Mouse (Mus musculus): ENCODE results near the gene Ugt1a9.

Gene Ugt1a9

GRCm38 (mm10) chr1:88237311-88237710 is 166.7 kb downstream of the Ugt1a9 start:
- DNase-seq = no peak

- DNase-seq = no peak
Observed at GRCm38 (mm10) chr1:88238771-88239170, 168.2 kb downstream of the Ugt1a9 start.

DNA sequence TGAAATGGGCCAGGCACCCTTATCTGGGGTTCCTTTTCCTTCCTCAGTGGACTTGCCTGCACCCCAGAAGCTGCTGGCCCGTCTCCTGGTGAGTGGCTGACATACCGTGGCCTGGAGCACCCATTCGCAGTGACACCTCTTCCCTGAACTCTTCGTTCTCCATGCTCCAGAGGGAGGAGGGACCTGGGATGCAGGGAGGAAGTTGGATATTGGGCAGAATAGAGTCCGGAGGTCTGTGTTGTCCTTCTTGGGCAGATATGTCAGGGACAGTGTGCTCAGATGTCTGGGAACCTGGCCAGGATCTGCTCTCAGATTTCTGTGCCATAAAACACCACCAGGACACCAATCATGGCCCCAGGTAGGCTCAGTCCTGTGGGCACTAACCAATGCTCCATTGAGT is 169.5 kb downstream of the Ugt1a9 start:
- DNase-seq = no peak

GRCm38 (mm10) chr1:88240579-88240978 is 170.0 kb downstream of the Ugt1a9 start:
- no peak for DNase-seq

- DNase-seq = no peak
Observed at GRCm38 (mm10) chr1:88243861-88244260, 173.3 kb downstream of the Ugt1a9 start.

DNA sequence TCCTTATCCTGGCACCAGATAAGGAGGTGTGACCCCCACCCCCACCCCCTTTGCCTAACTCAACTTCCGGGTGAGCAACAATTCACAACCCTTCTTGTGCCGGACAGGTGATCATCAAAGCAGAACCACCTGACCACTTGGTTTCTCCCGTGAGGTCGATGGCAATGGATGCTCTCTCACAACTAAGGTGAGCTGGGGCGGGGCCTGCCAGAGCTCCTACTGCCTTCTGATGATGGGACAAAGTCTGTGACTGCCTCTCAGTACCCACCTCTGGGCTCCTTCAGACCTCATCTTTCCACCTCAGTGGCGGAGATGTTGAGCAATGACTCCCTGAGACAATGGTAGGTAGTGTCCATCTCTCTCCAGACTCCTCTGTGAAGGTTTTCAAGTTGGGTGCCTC is 175.3 kb downstream of the Ugt1a9 start:
- DNase-seq = no peak

GRCm38 (mm10) chr1:88246386-88246785 is 175.8 kb downstream of the Ugt1a9 start:
- no peak for DNase-seq

DNA sequence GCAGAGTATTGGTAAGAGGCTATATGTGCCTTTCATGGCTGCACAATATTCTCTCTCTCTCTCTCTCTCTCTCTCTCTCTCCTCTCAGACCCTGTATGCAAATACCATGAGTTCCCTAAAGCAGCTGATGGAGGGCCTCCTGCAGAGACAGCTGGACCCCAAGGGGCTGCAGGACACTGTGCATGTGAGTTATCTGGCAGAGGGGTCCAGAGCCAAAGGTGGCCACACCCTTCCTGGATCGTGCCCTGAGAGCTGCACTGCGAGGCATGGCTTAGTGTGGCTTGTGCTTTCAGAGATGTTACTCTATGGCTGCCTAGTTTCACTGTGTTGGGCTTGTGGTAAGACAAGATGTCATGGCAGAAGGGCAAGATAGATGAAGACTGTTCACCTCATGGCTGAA is 177.1 kb downstream of the Ugt1a9 start:
- no peak for DNase-seq

- no peak for DNase-seq
Observed at GRCm38 (mm10) chr1:88248658-88249057, 178.1 kb downstream of the Ugt1a9 start.

- no peak for DNase-seq
Observed at GRCm38 (mm10) chr1:88249596-88249995, 179.0 kb downstream of the Ugt1a9 start.

- DNase-seq = no peak
Observed at GRCm38 (mm10) chr1:88250023-88250422, 179.4 kb downstream of the Ugt1a9 start.

DNA sequence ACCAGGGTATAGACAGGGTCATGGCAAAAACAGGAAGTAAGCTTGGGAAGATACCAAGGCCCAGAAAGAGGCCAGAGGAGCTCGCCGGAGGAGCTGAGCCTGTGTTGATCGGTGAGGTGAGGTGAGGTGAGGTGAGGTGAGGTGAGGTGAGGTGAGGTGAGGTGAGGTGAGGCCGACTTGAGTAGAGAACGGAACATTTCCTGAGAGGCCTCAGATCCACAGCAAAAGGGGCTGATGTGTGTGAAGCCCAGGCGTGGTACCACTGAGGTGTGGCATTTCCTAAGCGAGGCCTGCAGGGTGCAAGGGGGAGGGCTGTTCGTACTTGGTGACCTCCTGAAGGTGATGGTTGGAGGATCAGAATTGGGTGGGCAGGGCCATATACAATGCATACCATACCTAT is 182.5 kb downstream of the Ugt1a9 start:
- no peak for DNase-seq

DNA sequence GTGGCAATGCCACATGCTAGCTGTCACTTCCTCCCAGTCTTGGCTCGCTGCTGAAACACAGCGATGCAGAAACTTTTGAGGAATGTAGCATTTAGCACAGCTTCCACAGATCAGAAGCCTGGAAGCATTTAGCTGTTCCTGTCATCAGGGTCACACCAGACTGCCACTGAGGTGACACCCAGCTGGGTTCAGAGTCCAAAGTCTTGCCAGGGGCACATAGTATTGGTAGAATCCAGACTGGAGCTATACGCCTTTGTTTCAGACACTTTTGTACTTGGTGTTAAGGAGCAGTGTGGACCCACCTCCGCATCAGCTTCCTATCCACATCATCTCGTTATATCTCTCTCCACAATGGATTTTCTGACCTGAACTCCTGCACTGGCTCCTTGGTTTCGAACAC is 182.9 kb downstream of the Ugt1a9 start:
- no peak for DNase-seq

- no peak for DNase-seq
Observed at GRCm38 (mm10) chr1:88254793-88255465, 184.3 kb downstream of the Ugt1a9 start.

GRCm38 (mm10) chr1:88255466-88255857 is 184.9 kb downstream of the Ugt1a9 start:
- DNase-seq = no peak

GRCm38 (mm10) chr1:88255989-88256754 is 185.6 kb downstream of the Ugt1a9 start:
- DNase-seq = peak in 1 of 2 experiments; percentile 51

DNA sequence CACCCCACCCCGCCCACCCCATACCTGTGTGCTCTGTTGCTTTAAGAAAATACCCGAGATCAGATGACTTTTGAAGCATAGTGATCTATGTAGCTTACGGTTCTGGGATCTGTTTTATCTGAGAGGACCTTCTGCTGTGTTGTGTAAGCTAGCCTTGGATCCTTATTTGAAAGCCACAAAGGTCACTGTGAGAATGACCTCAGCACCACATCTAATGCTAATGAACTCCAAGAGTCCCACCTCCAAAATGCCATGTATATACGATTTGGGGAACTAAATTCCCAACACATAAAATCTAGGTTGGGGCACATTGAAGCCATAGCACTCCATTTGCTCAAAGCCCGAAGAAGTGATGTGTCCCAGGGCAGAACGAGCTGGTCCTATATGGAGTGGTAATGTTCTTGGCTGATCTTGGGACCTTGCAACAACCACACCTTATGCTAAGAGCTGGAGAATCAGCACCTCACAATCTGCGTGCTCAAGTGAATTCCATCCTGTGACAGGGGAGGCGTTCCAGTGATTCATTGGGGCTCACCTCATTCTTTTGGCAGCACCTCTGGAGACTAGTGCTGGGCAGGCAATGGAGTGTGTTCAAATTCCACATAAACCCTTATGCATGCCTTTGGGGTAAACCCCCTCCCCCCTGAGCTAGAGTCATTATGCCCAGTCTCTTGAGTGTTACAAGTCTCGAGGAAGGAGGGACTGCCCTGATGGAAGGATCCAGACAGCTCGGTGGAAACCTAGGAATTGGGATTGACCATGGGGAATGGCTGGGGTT is 186.5 kb downstream of the Ugt1a9 start:
- DNase-seq = no peak

DNA sequence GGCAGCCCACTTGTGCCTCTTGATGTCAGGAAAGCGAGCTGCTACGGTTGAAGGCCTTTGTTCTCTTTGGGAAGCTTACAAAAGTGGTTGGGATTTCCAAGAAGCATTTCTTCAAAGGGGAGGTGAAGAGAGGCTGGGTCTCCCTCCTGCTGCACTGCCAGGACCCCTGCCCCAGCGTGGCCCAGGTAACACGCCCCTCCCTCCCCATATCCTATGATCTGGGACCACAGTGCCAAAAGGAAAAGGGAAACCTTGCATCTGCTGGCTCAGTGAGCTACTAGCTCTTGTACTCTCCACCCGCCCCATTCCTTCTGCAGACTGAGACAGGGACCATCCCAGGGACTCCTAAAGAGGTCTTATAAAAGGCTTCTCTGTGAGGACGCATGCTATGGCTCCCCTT is 187.1 kb downstream of the Ugt1a9 start:
- no peak for DNase-seq

- no peak for DNase-seq
Observed at GRCm38 (mm10) chr1:88258361-88258760, 187.8 kb downstream of the Ugt1a9 start.

DNA sequence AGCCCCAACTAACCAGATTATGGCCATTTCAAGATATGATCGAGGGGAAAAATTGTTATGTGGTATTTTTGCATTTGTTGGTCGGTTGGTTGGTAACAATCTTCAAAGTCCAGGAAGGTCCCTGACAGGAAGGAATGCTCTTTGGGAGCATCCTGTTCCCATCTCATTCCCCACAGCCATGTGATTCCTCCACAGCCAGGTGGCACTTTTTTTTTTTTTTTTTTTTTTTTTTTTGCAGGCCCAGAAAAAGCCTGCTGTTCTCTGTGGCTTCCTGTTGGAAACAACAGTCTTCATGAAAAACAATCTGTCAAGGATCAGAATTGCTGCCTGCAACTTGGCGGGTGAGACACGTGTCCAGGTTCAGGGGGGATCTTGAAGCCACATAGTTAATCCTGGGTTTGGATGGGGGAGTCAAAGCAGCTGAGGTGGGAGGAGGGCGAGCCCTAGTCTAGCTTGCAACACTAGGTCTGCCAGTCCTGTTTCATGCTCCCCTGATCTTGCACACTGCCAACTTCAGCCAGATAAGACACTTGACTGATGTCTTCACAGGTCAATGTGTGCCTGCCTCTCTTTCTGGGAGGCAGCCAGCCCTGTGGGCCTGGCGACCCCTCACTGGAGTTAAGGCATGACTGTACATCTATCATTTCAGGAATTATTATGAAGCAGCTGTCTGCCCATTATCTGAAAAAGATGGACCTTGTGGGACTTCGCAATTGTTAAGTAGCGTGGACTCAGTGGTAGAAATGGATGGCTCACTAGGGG is 188.5 kb downstream of the Ugt1a9 start:
- no peak for DNase-seq

DNA sequence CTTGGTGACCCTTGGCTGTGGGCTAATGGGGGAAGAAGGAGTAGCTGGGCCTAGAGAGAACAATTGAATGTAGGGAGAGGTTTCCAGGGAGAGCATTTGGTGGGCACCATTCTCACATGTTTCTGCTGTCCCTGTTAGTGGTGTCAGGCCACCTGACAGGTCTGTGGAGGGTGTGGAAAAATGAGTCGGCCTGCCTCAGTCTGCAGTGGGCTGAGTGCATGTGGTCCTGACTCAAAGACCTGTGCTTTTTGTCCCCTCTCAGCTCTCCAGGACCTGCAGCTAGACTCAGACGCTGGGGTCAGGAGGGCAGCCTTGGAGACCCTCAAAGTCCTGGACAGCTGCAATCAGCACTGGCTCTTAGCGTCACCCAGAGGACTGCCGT is 189.0 kb downstream of the Ugt1a9 start:
- DNase-seq = no peak

DNA sequence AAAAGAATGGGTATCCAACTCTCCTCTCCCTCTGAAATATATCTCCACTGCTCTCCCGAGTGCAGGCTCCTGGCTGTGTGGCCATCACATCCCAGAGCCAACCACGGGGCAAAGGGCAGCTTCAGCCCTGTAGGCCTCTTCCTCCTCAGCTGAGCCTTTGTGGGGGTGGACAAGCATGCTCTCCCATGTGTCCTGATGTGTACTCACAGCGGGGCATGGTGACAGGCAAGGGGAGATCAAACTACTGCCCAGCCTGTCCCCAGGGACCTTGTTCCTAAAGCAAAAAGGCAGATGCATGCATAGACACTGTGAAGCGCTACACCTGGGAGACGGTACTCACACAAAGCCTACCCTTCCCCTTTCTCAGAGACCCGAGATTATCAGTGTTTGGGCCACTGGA is 189.5 kb downstream of the Ugt1a9 start:
- no peak for DNase-seq

Measured in cerebellum, postnatal 36 days (tissue).